Mouse (Mus musculus): ENCODE results near the gene Ostn. TPM values are rescaled to one million over a fixed set of nuclear protein-coding genes. Genes with fewer than 3 reads are reported as not detected.

The Ostn gene
- polyA plus RNA-seq, 1 experiment = not detected

DNA sequence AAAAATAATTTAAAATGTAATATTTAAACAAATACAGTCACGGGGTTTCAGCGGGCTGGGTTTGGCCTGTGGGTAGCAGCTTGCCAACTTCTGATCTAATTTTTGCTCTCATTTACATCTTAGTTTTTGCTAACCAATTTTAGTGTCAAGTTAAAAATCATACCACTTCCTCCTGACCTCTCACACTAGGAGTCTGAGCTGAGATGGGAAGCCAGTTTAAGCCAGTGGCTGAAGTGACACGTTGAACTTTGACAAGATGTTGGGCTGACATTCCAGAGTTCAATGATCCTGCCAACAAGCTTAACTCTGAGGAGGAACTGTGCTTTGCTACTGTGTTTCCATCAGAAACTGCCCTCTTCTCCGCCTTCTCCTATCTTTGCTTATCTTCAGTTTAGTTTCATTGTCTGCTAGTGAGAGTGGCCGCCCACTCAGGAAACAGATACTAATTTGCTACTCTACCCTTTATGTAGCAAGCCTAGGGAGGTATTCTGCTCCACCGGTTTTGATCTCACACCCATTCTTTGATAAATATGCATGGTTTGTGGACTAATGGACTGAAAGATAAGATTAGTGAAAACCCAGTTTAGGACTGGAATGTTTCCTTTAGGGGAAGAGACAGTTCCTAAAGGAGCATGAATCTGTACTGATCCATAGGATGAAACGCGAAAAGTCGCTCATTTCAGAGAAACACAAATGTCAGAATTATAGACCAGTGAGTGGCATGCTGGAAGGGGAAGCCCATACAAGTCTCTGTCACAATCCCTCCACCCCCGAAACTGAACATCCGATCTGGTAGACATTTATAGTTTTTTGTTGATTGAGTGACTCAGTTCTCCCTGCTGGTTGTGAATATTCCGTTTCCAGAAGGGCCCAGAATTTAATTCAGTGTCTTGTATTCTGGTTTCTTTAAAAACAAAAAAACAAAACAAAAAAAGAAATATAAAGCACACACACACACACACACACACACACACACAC is 80.6 kb downstream of the Ostn start:
- no peak for DNase-seq (ENCODE audit: low read depth)

DNA sequence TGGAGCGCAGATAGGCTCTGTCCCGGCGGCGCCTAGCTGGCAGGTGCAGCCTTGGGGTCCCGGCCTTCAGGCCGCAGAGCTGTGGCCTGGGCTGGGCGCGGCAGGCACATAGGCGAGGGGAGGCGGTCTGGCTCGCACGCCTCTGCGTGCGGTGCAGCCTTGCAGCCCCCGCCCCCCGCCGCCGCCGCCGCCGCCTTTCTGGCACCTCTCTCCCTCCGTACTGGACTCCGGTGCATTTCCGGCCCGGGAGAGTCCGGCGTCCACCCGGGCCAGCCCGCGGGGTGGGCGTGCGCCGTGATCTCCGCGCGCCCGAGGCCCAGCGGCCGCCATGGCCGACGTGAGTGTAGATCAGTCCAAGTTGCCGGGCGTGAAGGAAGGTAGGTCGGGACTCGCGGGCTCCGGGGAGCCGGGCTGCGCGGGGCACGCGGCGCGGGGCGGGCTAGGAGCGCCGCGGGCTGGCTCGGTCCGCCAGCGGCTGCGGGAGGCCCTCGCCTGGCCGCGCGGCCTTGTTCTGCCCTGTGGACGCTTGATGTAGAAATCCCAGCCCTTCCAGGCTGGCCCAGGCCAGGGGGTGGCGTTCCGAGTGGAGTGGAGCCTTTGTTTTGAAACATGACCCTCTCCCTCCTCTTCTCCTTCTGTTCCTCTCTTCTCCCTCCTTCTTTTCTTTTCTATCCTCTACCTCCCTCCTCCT is 81.6 kb downstream of the Ostn start, which contains the start of gene Ccdc50:
Gene Ccdc50, plus strand, starts transcription at position 109 of the 691 bp plus-strand sequence.
- no peak for DNase-seq (ENCODE audit: low read depth)

DNA sequence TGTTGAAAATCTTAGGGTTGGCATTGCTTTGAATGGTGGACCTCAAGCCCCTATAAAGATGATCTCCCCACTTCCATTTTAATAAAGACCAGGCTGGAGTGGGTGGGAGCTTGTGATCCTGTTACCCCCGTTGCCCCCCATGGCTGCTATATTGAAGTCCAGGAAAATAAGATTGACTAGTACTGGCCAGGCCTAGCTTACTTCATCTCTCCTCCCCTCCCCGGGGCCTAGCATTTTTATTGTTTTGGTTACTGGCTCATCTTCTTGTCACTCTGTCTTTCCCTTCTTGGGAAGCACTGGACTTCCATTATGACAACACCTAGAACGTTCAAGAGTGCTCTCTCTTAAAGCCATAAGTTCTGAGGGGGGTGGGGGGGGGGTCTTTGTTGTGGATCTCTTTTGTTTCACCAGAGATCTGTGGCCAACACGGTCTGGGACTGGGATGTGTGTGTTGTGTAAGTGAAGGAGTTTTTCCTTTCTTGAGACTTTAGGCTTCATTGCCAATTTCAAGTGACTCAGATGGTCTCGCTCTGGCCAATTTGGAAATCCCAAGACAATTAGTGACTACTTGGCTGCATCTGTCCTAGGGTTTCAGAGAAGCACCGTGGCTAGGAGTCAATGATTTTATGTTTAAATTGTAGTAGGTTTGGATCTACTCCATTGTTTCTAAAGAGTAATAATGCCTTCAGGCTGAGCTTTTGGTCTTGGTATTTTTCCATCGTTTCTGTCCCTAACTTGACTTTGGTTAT is 82.4 kb downstream of the Ostn start:
- peak; percentile 71 for DNase-seq (ENCODE audit: low read depth)

DNA sequence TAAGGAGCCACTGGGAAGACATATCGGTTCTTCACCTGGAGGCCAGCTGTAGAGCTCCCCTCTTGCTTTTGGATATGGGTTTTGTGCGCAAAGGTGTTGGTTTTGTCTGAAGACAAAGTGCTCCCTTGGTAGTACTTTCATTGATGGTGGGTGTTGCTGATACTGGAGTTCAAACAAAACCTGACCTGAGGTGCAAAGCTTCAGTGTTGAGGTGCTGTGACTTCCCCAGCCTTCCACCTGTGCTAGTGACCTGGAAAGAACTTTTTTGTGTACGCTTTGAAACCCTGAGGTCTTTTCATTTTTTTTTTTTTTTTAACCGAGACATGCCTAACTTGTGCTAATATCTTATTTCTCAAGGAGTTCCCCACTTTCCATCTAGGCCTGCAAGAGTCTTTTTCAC is 83.0 kb downstream of the Ostn start:
- no peak for DNase-seq (ENCODE audit: low read depth)

DNA sequence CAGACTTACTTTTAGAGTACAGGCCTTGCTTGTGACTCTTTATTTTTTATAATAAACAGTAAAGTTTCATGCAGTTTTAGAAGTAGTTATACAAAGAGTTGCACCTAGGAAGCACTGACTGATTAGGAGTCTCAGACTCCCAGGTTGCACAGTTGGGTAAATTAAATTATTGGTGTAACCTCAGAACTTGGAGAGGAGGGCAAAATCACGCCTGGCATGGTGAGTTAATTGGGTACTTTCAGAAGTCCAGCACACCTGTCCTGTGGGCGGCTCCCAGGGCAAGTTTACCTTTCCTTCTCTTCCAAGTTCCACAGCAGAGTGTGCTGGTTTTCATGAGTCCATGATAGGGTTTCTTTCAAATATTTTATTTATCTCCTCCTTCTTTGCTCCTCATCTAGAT is 84.6 kb downstream of the Ostn start:
- DNase-seq (ENCODE audit: low read depth) = no peak

DNA sequence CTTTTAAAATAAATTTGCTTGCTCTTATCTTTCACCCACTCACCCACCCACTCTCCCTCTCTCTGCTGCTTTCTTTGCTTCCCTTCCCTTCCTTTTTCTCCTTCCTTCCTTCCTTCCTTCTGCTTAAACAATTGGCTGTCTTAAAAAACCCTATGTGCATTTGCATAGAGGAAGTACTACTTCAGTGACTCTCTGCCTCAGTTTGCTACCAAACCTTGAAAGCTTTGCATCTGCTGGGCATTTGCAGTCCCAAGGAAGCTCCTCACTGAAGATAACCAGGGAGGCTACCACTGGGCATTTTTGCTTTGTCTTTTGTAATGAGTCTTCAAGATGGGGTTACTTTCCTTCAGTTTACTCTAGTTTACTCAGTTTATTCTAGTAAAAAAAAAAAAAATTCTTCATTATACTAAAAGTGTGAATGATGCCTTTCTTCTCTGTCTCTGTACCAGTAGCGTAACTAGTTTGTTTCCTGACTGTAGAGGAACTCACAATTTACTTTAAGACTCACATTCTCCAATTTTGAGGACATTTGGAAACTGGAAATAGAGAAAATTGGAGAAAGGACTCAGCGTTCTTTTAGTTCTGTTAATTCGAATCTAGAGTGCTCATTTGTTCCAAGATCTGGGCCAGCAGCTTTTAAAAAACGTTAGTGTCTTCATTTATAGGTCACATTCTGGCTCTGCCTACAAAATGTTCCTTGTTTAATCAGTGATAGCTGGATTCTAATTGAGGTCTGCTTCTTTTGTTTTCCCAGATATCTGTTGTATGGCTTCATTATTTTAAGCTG is 88.2 kb downstream of the Ostn start:
- DNase-seq (ENCODE audit: low read depth) = no peak

DNA sequence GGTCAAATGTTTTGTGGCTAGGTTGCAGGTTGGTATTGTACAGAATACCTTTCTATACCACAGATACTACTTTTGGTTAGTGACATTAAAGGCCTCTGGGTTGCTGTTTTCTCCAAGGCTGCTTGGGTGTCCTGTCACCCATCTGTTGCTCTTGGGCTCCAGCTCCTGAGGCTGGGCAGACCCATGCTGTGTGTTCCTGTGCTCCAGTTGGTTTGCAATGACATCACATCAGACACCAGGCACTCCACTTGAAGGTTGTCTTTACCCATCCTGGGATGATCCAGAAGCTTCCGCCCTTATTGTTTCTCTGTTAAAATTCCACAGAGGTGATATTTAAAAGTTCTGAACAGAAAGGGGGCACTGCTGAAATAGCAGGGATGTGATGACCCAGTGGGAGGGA is 89.7 kb downstream of the Ostn start:
- DNase-seq (ENCODE audit: low read depth) = no peak

DNA sequence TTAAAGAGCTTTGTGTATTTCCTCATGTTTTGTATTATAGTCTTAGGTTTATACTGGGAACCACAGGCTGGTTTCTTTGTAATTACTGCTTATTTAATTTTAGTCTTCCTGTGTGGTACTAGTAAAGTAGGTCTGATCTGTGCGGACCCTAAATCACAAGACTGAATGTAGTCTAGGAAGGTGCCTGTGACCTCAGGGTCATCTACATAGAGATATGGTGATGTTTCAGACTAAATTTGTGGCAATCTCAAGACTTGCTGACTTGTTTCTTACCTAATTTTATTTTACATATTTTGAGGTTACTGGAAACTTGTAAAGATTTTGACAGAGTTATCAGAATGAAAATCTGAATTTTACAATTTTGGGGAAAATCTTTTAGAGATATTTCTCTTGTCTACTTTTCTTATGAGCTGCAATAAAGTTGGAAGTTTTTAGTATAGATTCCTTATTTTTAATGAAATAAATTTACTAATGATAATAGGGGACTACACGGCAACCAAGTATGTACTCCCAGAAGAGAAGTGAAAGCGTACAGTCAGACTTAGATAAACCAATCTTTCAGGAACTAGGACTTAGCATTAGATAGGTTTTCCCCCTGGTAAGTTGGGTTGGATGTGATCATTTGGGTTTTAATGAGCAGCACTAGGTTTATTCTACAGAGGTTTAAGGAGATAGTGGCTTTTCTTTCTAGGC is 91.9 kb downstream of the Ostn start:
- no peak for DNase-seq (ENCODE audit: low read depth)

DNA sequence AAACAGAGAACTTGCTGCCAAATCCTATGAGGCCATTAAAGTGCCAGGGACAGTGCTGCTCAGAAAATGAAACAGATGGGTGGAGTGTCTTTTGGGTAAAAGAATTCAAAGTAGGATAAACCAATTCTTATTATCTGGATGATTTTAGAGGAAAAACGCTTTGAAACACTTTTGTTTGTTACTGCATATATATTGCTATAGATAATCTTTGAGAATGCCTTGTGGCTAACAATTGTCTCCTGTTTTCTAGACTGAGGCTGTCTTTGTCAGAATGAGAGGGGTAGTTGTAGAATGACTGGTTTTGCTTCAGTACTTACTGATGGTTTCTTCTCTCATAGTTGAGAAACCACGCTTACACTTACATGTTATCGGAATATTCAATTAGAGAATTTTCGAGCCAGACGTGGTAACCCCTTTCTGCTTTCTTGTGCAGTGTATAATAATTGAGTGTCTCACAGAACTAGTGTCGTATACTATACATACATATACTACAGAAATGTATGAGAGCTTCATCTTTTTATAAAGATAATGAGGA is 92.5 kb downstream of the Ostn start:
- DNase-seq (ENCODE audit: low read depth) = no peak

Other genes starting within 250 kb of the Ostn start
- gene Uts2b, start 62.8 kb downstream of the Ostn start, polyA plus RNA-seq (2012; rRNA removed) = not detected in 2 replicates
- 23.6 and 24.0 TPM in 2 replicates for gene Ccdc50, start 81.4 kb downstream of the Ostn start, polyA plus RNA-seq (2012; rRNA removed)